Mouse (Mus musculus): ENCODE measurements at regions not wholly inside any gene's neighbourhood (a gene's known extent, or its start where the extent isn't known, plus 50 kb on each side); places are given as distances from the start of the nearest gene placed in this dataset.

DNA sequence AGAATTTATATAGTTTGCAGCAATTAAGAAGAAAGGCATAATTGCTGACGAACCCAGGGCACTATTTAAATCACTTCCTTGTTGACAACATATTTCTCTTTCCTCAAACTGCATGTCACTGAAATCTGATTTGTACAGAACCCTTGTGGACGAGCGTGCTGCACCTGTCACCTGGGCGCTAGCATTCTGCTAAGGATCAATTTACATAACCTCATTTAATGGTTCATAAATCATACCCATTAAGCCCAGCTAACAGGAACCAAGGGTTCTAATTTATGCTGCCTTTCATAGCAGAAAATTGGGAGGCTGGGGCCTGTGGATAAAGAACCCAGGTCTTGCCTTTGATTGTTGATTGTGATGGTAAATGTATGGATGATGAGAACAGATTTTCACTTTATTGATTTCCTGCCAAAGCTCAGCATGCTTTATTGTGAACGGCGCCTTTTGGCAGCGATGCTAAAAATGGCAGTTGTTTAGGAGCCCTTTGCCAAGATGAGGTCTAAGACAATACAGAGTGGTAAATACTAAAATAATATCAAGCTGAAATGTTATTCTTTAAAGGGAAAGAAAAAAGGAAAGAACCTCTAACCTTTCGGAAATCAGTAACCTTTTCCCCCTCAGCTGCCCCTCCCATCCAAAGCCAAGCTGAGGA lies 95.4 kb downstream of the Nkx2-1 start:
- H3K4me2 ChIP-seq (ENCODE audit: low read length) = no peak overlapping the region
- H3K27me3 ChIP-seq (ENCODE audit: control insufficient read depth, insufficient read depth, low read depth, low read length) = peaks cover 4% of the 10 kb centered on the region; the same call in 1 of the 2 replicates
- H3K9me3 ChIP-seq (replicated peaks; ENCODE audit: control insufficient read depth, low read length, poor library complexity, severe bottlenecking) = no peaks in the 10 kb centered on the region
- no peaks in the 10 kb centered on the region for H3K36me3 ChIP-seq (ENCODE audit: control insufficient read depth, insufficient read depth, low read length)
- 58% methylated on average over 8 of the region's 8 CpGs for WGBS
- H3K4me3 ChIP-seq (ENCODE audit: low read depth, low read length) = no peak overlapping the region
- H3K9ac ChIP-seq (ENCODE audit: low read depth, low read length) = no peak overlapping the region
- H3K4me1 ChIP-seq (ENCODE audit: control insufficient read depth, insufficient read depth, low read length) = no peaks in the 10 kb centered on the region
- H3K27ac ChIP-seq (ENCODE audit: low read length) = no peak overlapping the region
- no peak for ATAC-seq

DNA sequence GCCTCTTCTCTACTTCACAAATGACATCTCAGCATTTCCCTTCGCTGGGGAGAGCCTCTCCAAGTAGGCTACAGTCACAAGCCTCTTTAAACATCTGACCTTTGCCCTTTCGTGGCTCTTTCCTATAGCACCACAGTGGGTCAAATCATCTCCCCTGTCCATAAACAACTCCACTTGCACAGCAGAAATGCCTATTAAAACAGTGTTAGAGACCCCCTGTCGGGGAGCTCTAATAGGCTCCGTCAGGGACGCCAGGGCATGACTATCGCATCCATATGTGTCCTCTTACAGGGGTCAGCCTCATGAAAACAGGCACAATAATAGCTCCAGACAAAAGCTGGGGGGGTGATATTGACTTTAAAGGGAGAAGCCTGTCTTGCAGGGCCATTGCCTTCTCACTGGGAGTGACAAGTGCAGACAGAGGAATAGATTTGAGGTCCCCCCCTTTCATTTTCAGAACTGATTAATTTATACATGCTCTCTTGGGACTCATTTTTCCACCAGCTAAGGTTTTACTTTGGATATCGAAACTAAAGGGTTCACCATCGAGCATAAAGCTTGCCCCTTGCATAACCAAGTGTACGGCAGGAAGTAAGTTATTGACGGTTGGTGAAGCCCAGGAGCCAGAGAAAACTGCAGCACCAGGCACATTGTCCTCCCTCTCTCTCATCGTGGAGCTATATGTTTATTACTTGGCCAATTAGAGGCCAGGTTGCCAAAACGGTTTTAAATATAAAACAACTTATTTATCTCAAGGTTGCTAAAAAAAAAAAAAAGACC lies 94.6 kb upstream of the Mbip start:
- H3K27me3 ChIP-seq (ENCODE audit: control insufficient read depth, insufficient read depth, low read depth, low read length) = peaks cover 4% of the 10 kb centered on the region; the same call in 1 of the 2 replicates
- WGBS = 34% methylated on average over 12 of the region's 12 CpGs

DNA sequence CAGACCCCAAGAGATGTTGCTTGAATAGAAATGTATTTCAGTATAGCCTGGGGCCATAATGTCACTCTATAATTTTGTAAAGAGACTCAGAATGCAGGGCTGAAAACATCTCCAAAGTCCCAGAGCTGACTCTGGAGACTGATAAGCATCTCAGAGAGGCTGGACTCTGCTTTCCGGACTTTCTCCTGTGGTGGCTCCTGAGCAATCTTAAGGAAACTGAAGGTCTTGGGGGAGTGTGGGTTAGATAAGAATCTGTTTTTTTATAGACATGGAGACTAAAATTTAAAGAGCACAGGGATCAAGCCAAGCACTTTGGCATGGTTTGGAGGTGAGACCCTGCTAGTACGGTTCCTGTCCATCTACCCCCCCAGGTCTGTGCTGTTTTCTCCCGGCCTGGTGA lies 92.7 kb upstream of the Mbip start:
- Histone ChIP-seq H3K4me1 (ENCODE audit: control insufficient read depth, insufficient read depth, low read length) (no peaks in the 10 kb centered on the region), H3K9ac (ENCODE audit: low read depth, low read length) (no peak overlapping the region), H3K4me2 (ENCODE audit: low read length) (no peak overlapping the region), H3K9me3 (replicated peaks; ENCODE audit: control insufficient read depth, low read length, poor library complexity, severe bottlenecking) (no peaks in the 10 kb centered on the region), H3K4me3 (ENCODE audit: low read depth, low read length) (no peak overlapping the region), H3K27me3 (ENCODE audit: control insufficient read depth, insufficient read depth, low read depth, low read length) (no peaks in the 10 kb centered on the region), H3K27ac (ENCODE audit: low read length) (no peak overlapping the region), H3K36me3 (ENCODE audit: control insufficient read depth, insufficient read depth, low read length) (no peaks in the 10 kb centered on the region)
- 89% methylated on average over 3 of the region's 3 CpGs for WGBS
- no peak for ATAC-seq

More for the DNA sequence above, 94.6 kb upstream of the Mbip start:
- Histone ChIP-seq H3K4me3 (ENCODE audit: low read depth, low read length) (no peak overlapping the region), H3K9ac (ENCODE audit: low read depth, low read length) (no peak overlapping the region), H3K27ac (ENCODE audit: low read length) (no peak overlapping the region), H3K4me2 (ENCODE audit: low read length) (no peak overlapping the region), H3K36me3 (ENCODE audit: control insufficient read depth, insufficient read depth, low read length) (no peaks in the 10 kb centered on the region), H3K4me1 (ENCODE audit: control insufficient read depth, insufficient read depth, low read length) (no peaks in the 10 kb centered on the region), H3K9me3 (replicated peaks; ENCODE audit: control insufficient read depth, low read length, poor library complexity, severe bottlenecking) (no peaks in the 10 kb centered on the region)
- no peak for ATAC-seq

DNA sequence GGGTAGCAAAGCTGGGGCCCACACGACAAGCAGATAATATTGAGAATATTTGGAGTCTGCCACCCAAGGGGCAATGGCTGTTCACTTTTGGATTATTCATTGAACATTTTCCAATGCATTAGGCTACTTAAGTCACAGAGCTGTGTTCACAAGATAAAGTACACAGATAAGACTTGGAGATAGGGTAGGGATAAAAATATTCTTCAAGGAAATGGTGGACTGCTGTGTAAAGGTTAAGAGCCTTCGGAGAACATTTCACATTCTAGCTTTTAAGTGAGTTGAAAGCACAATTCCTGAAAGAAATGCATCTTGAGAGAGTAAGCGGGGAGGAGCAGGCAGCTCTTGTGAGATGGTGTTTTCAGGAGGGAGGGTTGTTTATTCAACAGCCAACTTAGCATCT lies 92.3 kb upstream of the Mbip start:
- Histone ChIP-seq H3K27ac (ENCODE audit: low read length) (no peak overlapping the region), H3K4me1 (ENCODE audit: control insufficient read depth, insufficient read depth, low read length) (no peaks in the 10 kb centered on the region), H3K9me3 (replicated peaks; ENCODE audit: control insufficient read depth, low read length, poor library complexity, severe bottlenecking) (no peaks in the 10 kb centered on the region), H3K36me3 (ENCODE audit: control insufficient read depth, insufficient read depth, low read length) (no peaks in the 10 kb centered on the region), H3K4me2 (ENCODE audit: low read length) (no peak overlapping the region), H3K9ac (ENCODE audit: low read depth, low read length) (no peak overlapping the region), H3K27me3 (ENCODE audit: control insufficient read depth, insufficient read depth, low read depth, low read length) (no peaks in the 10 kb centered on the region), H3K4me3 (ENCODE audit: low read depth, low read length) (no peak overlapping the region)
- ATAC-seq = no peak
- WGBS = 78% methylated on average over 3 of the region's 3 CpGs

DNA sequence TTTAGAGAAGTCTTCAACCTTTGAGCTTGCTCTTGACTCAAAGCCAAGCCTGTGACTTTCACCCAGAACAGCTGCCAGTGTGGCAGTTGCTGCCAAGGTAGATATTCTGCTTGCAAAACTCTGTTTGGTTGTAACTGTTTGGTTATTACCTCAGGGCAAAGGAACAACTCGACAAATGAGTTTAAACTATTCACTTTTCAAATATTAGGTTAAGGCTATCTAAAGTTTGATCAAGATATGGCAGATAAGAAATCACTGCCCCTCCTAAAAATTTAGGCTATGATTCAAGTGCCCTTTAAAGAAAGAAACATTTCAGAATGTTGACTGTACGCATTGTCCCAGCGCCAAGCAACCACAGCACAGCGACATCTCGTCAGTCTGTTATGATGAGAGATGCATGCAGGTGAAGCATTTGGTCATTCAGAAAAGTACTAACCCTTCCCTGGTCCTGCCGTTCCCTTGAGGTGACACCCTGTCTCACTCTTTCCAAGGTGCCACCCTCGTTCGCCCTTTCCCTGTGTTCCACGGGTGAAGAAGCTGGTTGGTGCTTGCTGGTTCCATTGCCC lies 81.1 kb upstream of the Mbip start:
- H3K9me3 ChIP-seq (replicated peaks; ENCODE audit: control insufficient read depth, low read length, poor library complexity, severe bottlenecking) = no peaks in the 10 kb centered on the region
- H3K27me3 ChIP-seq (ENCODE audit: control insufficient read depth, insufficient read depth, low read depth, low read length) = no peaks in the 10 kb centered on the region; the same call in none of the 2 replicates
- no peaks in the 10 kb centered on the region for H3K36me3 ChIP-seq (ENCODE audit: control insufficient read depth, insufficient read depth, low read length)
- no peak overlapping the region for H3K9ac ChIP-seq (ENCODE audit: low read depth, low read length)
- no peak overlapping the region for H3K4me2 ChIP-seq (ENCODE audit: low read length)
- 95% methylated on average over 9 of the region's 9 CpGs for WGBS
- no peak overlapping the region for H3K4me3 ChIP-seq (ENCODE audit: low read depth, low read length)
- no peak for ATAC-seq
- H3K4me1 ChIP-seq (ENCODE audit: control insufficient read depth, insufficient read depth, low read length) = no peaks in the 10 kb centered on the region
- H3K27ac ChIP-seq (ENCODE audit: low read length) = no peak overlapping the region

DNA sequence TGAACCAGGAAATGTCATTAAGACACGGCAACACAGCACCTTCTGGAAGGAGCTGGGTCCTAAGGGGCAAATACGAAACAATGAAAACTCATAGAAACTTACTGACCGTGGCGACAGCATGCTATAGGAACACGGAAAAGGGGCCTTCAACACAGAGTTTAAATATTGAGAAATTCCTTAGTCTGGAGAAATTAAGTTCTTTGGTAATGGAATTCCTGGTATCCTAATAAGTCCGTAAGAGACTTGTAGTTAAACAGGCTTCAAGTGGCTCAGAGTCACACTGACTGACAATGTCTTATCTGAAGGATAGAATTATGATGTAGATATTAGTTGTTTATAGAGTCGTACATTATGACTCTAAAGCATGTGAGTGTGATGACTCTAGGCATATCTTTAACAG lies 70.4 kb upstream of the Mbip start:
- no peak for ATAC-seq
- H3K27me3 ChIP-seq (ENCODE audit: control insufficient read depth, insufficient read depth, low read depth, low read length) = no peaks in the 10 kb centered on the region
- WGBS = 94% methylated on average over 7 of the region's 7 CpGs
- no peak overlapping the region for H3K4me2 ChIP-seq (ENCODE audit: low read length)
- no peaks in the 10 kb centered on the region for H3K9me3 ChIP-seq (replicated peaks; ENCODE audit: control insufficient read depth, low read length, poor library complexity, severe bottlenecking)
- H3K36me3 ChIP-seq (ENCODE audit: control insufficient read depth, insufficient read depth, low read length) = no peaks in the 10 kb centered on the region
- H3K4me1 ChIP-seq (ENCODE audit: control insufficient read depth, insufficient read depth, low read length) = no peaks in the 10 kb centered on the region
- no peak overlapping the region for H3K9ac ChIP-seq (ENCODE audit: low read depth, low read length)
- H3K4me3 ChIP-seq (ENCODE audit: low read depth, low read length) = no peak overlapping the region
- no peak overlapping the region for H3K27ac ChIP-seq (ENCODE audit: low read length)

DNA sequence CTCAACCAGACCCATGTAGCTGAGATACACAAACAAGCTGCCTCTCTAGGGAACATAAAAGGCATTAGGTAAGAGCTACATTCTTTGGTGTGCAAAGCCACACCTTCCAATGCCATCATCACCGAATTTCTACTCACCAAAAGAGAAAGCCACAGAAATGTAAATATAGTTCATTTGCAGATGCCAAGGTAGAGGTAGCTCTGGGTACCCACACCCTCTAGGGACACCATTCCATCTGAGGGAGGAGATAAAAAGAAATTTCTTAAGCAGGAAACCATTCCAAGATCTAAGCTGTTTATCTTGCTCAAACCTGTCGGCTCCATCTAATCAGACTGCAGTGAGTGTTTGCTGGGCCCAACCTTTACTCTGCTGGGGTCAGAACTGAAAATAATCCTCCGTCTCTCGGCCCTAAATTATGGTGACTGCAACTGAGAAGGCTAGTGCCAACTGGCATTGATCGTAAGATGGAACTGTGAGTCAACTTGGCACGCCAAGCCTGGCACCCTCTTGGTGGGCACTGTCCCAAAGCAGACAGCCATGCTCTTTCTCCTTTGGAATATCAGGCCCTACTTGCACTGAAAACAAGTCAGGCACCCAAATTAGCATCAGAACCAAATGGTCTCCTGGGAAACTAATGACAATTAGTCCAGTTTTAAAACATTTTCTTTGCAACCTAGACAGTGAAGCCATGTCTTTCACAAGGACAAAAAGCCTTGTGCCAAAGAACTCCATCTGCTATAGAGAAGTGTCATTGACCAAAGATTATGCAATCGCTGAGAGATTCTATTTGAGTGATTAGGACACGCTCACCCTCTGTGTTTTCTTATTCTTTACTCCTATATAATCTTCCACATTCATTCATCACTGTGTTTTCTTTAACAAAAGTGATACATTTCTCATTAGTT lies 69.4 kb upstream of the Mbip start:
- Histone ChIP-seq H3K27ac (ENCODE audit: low read length) (no peak overlapping the region), H3K4me1 (ENCODE audit: control insufficient read depth, insufficient read depth, low read length) (no peaks in the 10 kb centered on the region), H3K36me3 (ENCODE audit: control insufficient read depth, insufficient read depth, low read length) (no peaks in the 10 kb centered on the region), H3K27me3 (ENCODE audit: control insufficient read depth, insufficient read depth, low read depth, low read length) (no peaks in the 10 kb centered on the region), H3K9me3 (replicated peaks; ENCODE audit: control insufficient read depth, low read length, poor library complexity, severe bottlenecking) (no peaks in the 10 kb centered on the region), H3K4me3 (ENCODE audit: low read depth, low read length) (no peak overlapping the region), H3K4me2 (ENCODE audit: low read length) (no peak overlapping the region), H3K9ac (ENCODE audit: low read depth, low read length) (no peak overlapping the region)
- WGBS = 72% methylated on average over 8 of the region's 8 CpGs
- ATAC-seq = peak; percentile 86

- H3K9me3 ChIP-seq (replicated peaks; ENCODE audit: control insufficient read depth, low read length, poor library complexity, severe bottlenecking) = no peaks in the 10 kb centered on the region
- no peak overlapping the region for H3K4me3 ChIP-seq (ENCODE audit: low read depth, low read length)
- H3K36me3 ChIP-seq (ENCODE audit: control insufficient read depth, insufficient read depth, low read length) = no peaks in the 10 kb centered on the region
- H3K27ac ChIP-seq (ENCODE audit: low read length) = no peak overlapping the region
- no peaks in the 10 kb centered on the region for H3K27me3 ChIP-seq (ENCODE audit: control insufficient read depth, insufficient read depth, low read depth, low read length)
- no peak overlapping the region for H3K9ac ChIP-seq (ENCODE audit: low read depth, low read length)
- no peak for ATAC-seq
- no peaks in the 10 kb centered on the region for H3K4me1 ChIP-seq (ENCODE audit: control insufficient read depth, insufficient read depth, low read length)
- 86% methylated on average over 5 of the region's 5 CpGs for WGBS
- no peak overlapping the region for H3K4me2 ChIP-seq (ENCODE audit: low read length)
Measured at GRCm38 (mm10) chr12:56405658-56406057, 60.0 kb upstream of the Mbip start.
